Mouse (Mus musculus): Measurements from ENCODE around the gene Il27ra. TPM values are rescaled to one million over a fixed set of nuclear protein-coding genes. Genes with fewer than 3 reads are reported as not detected.
"Not testable (repeated sequence)": the region's sequence is repeated elsewhere in the genome, so short reads cannot be mapped to it uniquely, and the experiment has no call there.

The Il27ra gene
- total RNA-seq, 2 experiments from 2014 or later = 2.3 to 2.9 TPM

- no peak for DNase-seq
These were observed 22.7 kb downstream of the Il27ra start for GRCm38 (mm10) chr8:84019738-84020137.

GRCm38 (mm10) chr8:84015833-84016232 lies 26.6 kb downstream of the Il27ra start:
- DNase-seq = no peak

- DNase-seq = no peak
These were observed 29.8 kb downstream of the Il27ra start for GRCm38 (mm10) chr8:84012499-84013165.

GRCm38 (mm10) chr8:84011705-84012498 lies 30.5 kb downstream of the Il27ra start, which contains the start of gene 2210011C24Rik:
Gene 2210011C24Rik (minus strand): TSS chr8:84012171.
- DNase-seq = no peak

GRCm38 (mm10) chr8:84010625-84011611 lies 31.5 kb downstream of the Il27ra start:
- DNase-seq = peak; percentile 66 to 68

DNA sequence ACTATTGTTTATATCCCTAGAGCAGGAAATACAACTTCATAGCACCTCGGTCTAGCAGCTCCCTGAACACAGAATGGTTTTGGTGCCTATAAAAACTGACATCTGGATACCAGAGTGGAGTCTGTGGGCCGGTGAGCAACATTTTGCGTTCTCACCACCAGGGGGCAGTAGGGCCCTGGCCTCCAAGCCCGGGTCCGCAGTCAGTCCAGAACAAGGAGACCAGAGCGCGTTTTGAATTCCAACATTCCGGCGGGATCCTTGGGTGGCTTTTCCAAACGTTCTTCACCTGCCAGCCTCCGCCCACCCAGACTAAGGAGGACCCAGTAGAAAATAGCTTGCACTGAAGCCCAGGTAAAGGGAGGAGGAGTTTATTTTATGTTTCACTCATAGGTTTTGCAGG lies 32.5 kb downstream of the Il27ra start:
- peak; percentile 77 to 82 for DNase-seq

GRCm38 (mm10) chr8:84008362-84008761 lies 34.0 kb downstream of the Il27ra start:
- DNase-seq = no peak

DNA sequence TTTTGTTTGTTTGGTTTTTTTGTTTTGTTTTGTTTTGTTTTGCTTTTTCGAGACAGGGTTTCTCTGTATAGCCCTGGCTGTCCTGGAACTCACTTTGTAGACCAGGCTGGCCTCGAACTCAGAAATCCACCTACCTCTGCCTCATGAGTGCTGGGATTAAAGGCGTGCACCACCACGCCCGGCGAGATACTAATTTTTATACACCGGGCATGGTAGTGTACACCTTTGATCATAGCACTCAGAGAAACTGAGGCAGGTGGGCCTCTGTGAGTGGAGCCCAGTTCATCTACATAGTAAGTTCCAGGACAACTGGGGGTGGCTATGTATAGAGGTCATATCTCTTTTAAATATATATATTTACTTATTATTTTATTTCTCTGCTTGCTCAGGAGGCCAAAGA lies 36.9 kb downstream of the Il27ra start:
- not testable (repeated sequence) for DNase-seq

- peak; percentile 92 for DNase-seq
These were observed 37.7 kb downstream of the Il27ra start for GRCm38 (mm10) chr8:84004533-84005201.

- DNase-seq = no peak
These were observed 38.7 kb downstream of the Il27ra start for GRCm38 (mm10) chr8:84003612-84004246.

DNA sequence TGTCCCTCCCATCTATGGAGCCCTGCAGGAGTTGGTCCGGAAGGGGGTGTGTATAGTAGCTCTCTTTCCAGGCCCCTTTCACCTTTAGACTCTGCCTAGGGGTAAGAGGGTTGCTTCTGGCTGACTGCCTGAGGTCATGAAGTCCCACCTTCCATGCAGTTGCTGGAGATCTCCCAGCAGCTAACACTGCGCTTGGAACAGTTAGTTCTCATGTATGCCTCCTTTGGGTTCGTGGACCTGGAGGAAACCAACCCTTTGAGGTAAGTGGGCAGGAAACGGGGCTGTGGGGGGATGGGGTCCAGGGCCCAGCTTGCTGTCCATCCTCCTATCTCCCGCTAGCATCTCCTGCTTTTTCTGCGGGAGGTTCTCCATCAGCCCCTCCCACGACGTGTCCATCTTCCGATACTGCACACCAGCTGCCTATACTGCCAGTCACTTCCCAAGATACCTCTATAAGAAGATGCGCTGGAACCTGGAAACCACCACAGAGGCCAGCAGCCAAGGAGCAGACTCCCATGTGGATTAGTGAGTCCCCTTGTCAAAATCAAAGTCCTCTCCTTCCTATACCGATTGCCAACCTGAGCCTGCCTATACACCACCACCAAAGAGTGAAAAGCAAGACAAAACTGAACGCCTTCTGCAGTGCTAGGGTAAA lies 39.3 kb downstream of the Il27ra start:
- DNase-seq = no peak

DNA sequence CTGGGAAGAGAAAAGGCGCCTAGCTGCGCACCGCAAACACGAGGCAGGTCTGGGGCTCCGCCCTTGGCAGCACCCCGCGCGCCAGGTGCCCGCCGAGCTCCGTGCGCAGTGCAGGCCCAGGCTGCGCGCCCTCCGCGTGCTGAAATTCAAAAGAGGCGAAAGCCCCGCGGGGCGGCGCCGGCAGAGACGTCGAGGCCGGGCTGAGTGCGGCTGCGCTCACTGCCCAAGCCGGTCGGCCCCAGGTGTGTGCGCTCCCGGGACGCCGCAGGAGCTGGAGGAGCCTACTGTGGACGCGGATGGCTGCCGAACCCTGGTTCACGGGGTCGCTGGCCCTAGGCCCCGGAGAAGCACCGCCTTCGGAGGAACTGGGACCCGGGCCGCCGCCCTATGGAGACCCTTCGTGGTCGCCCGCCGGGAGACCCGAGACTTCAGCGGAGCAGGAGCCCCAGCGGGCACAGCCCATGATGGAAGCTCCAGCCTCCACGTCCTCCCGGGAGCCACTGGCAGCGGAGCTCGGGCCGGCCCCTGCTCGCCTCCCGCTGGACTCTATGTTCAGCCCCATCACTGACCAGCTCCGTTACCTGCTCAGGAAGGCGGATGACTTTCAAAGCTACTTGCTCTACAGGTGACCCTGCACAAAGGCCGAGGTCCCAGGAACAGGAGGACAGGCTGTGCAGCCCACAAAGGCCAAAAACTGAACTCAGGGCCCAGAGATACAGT lies 40.9 kb downstream of the Il27ra start, which contains the start of gene 1700067K01Rik:
Gene 1700067K01Rik (plus strand): TSS at position 222 of the 720 bp plus-strand sequence.
- no peak for DNase-seq

DNA sequence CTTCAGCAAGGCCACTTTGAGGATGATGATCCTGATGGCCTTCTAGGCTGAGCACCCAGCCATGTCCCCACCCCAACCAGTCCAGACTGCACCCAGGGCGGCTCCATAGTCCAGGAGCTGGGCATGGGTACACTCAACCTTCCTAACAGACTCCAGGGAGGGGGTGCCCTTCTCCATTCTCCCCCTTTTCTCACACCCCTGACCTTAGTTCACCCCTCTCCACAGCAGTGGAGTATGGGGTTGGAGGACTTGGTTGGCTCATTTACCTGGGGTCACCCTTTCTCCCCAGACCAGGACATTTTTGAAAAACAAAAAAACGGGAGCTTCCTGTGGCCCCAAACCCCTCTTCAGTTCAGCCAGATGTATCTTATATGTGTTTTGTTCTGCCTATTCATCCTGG lies 42.6 kb downstream of the Il27ra start:
- DNase-seq = no peak

GRCm38 (mm10) chr8:83999057-83999705 lies 43.2 kb downstream of the Il27ra start:
- DNase-seq = no peak

- DNase-seq = peak; percentile 47 to 58
These were observed 43.9 kb downstream of the Il27ra start for GRCm38 (mm10) chr8:83998231-83999056.

DNA sequence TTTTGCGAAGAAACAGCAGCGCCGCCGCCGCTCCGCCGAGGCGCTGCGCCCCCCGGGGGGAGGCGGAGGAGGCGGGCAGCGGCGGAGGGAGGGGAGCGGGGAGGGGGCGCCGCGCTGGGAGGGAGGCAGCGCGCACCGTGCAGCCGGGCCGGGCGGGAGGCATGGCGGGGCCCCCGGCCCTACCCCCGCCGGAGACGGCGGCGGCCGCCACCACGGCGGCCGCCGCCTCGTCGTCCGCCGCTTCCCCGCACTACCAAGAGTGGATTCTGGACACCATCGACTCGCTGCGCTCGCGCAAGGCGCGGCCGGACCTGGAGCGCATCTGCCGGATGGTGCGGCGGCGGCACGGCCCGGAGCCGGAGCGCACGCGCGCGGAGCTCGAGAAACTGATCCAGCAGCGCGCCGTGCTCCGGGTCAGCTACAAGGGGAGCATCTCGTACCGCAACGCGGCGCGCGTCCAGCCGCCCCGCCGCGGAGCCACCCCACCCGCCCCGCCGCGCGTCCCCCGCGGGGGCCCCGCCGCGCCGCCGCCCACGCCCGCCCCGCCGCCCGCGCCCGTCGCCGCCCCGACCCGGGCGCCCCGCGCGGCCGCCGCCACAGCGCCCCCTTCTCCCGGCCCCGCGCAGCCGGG lies 44.8 kb downstream of the Il27ra start, which contains the start of gene Samd1:
Gene Samd1 (plus strand): TSS at position 162 of the 631 bp plus-strand sequence.
- peak; percentile 43 to 54 for DNase-seq

DNA sequence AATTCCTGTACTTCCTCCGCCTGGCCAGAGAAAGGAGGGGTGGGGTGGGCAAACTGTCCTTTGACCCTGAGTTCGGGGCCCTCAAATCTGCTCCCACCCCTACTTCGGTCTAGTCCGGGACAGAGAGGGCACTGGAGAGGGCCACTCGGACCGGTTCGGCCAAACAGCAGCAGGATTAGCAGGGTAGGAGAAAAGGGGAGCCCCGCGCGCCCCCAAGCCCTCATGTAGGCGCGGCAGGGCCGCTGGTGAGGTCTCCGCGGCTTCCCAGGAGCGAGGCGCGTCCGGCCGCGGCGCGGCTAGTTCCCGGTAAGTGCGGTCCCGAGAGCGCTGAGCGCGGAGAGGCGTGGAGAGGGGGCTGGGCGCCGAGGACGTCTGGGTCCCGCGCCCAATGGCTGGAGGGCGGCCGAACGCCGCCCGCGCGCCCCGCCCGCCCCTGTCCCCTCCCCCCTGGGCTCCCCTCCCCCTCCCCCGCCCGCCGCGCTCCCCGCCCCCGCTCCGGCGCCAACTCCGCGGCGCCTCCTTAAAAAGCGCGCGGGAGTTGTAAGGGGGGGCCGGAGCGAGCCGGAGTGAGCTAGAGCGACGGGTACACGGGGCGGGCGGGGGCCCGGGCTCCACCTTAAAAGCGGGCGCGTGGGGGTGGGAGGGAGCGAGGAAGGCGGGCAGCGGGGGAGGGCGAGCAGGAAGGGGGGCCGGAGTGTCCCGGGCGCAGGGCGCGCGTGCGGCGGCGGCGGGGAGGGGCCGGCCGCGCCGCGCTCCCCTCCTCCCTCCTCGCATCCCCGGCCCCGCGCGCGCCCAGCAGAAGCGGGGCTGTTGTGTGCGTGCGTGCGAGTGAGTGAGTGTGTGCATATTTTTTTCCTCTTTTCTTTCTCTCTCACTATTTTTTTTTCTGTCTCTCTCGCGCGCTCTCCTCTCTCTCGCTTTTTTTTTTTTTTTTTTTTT lies 45.6 kb downstream of the Il27ra start:
- peak; percentile 72 to 75 for DNase-seq

All from layer of hippocampus, postnatal 36 days (tissue).